Mouse (Mus musculus) lung, postnatal 10 days (tissue): ENCODE results near the gene Tm7sf3.

Source experiments
- DNase-seq: peaks from one replicate; pipeline ENCODE4 v3.0.0; 2021

Gene Tm7sf3

GRCm38 (mm10) chr6:146642276-146643183 lies at the start of gene Tm7sf3, which contains the start of gene Med21:
Tm7sf3 (minus strand) TSS chr6:146642824.
Med21 (plus strand) TSS chr6:146642547.
- peak; percentile 99 for DNase-seq

- no peak for DNase-seq
Measured at GRCm38 (mm10) chr6:146688861-146689260, 46.2 kb upstream of the Tm7sf3 start.

GRCm38 (mm10) chr6:146688010-146688409 lies 45.4 kb upstream of the Tm7sf3 start:
- DNase-seq = no peak

GRCm38 (mm10) chr6:146686463-146687196 lies 44.0 kb upstream of the Tm7sf3 start:
- no peak for DNase-seq

GRCm38 (mm10) chr6:146685781-146686308 lies 43.2 kb upstream of the Tm7sf3 start:
- peak; percentile 85 for DNase-seq

GRCm38 (mm10) chr6:146683881-146684280 lies 41.3 kb upstream of the Tm7sf3 start:
- DNase-seq = no peak

GRCm38 (mm10) chr6:146678136-146679070 lies 35.8 kb upstream of the Tm7sf3 start:
- DNase-seq = no peak

GRCm38 (mm10) chr6:146676904-146677303 lies 34.3 kb upstream of the Tm7sf3 start:
- no peak for DNase-seq

- DNase-seq = peak; percentile 32
Measured at GRCm38 (mm10) chr6:146674881-146675536, 32.4 kb upstream of the Tm7sf3 start.

GRCm38 (mm10) chr6:146674420-146674819 lies 31.8 kb upstream of the Tm7sf3 start:
- no peak for DNase-seq

GRCm38 (mm10) chr6:146673696-146674095 lies 31.1 kb upstream of the Tm7sf3 start:
- no peak for DNase-seq

- no peak for DNase-seq
Measured at GRCm38 (mm10) chr6:146672106-146672505, 29.5 kb upstream of the Tm7sf3 start.

GRCm38 (mm10) chr6:146670956-146671855 lies 28.6 kb upstream of the Tm7sf3 start:
- DNase-seq = no peak

- no peak for DNase-seq
Measured at GRCm38 (mm10) chr6:146668606-146669005, 26.0 kb upstream of the Tm7sf3 start.

- DNase-seq = no peak
Measured at GRCm38 (mm10) chr6:146666811-146667210, 24.2 kb upstream of the Tm7sf3 start.

- DNase-seq = no peak
Measured at GRCm38 (mm10) chr6:146665408-146665807, 22.8 kb upstream of the Tm7sf3 start.

GRCm38 (mm10) chr6:146664917-146665316 lies 22.3 kb upstream of the Tm7sf3 start:
- no peak for DNase-seq

GRCm38 (mm10) chr6:146664116-146664515 lies 21.5 kb upstream of the Tm7sf3 start:
- no peak for DNase-seq

- DNase-seq = peak; percentile 60
Measured at GRCm38 (mm10) chr6:146662679-146663078, 20.1 kb upstream of the Tm7sf3 start.

- DNase-seq = no peak
Measured at GRCm38 (mm10) chr6:146661655-146662054, 19.0 kb upstream of the Tm7sf3 start.

GRCm38 (mm10) chr6:146660591-146660990 lies 18.0 kb upstream of the Tm7sf3 start:
- DNase-seq = peak; percentile 53
